Mouse (Mus musculus) retina, postnatal 1 day (tissue): ENCODE measurements around the gene Csk.
A peak's percentile ranks its signal among the peaks of the same experiment; 100 is the strongest.

Experiments
- DNase-seq: peaks from one replicate; pipeline ENCODE4 v3.0.0-alpha.2; 2012

Csk gene

GRCm38 (mm10) chr9:57600620-57601352, 52.6 kb downstream of the Csk start:
- peak; percentile 44 for DNase-seq

- peak; percentile 92 for DNase-seq
These were observed 54.4 kb downstream of the Csk start for GRCm38 (mm10) chr9:57598851-57599563.

DNA sequence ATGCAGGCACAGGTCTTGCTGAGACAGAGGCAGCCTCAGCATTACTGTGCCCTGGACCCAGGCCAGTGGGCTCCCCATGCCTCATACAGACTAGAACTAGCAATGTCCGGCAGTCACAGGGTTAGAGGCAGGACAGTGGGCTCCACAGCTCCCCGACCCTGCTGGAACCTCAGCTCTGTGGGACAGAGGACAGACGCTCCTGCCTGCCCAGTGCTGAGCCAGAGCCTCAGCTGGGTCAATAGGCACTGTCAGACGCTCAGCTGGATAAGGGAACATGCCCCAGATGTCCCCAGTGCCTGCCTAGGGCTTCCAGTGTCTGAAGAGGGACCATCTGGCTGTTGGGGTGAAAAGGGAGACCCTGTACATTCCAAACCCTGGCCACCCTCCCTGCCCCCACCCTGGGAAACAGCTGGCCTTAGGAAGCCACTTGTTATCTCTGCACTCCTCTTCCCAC, 55.5 kb downstream of the Csk start:
- peak; percentile 82 for DNase-seq

DNA sequence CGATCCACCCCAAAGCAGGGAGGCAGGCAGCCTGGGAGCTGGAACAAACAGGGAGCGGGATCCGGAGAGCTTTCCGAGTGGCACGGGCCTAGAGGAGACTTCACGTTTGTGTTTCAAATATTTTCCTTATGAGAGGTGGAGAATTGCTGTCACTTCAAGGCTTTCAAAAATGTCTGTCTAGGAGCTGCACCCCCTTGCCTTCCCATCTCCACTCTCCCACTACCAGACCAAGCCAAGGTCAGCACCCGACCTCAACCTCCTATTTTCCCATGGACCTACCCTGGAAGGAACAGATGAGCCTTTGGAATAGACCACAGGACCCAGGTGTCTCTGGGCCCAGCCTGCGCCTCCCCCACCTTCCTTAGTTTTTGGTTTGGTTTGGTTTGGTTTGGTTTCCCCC, 56.2 kb downstream of the Csk start:
- no peak for DNase-seq

DNA sequence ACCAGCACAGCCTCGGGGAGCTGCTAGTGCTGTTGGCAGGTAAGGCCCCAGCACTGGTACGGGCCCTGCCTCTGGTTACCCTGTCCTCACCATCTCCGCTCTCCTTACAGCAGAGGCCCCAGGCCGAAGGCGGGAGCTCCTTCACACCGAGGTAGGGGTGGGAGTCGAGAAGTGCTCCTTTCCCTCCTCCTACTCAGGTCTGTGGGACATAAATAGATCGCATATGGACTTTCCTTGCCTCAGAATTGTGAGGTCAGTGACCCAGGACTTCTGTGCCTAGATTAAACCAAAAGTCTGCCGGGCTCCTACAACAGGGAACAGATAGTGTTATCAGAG, 59.3 kb downstream of the Csk start:
- DNase-seq: no peak

DNA sequence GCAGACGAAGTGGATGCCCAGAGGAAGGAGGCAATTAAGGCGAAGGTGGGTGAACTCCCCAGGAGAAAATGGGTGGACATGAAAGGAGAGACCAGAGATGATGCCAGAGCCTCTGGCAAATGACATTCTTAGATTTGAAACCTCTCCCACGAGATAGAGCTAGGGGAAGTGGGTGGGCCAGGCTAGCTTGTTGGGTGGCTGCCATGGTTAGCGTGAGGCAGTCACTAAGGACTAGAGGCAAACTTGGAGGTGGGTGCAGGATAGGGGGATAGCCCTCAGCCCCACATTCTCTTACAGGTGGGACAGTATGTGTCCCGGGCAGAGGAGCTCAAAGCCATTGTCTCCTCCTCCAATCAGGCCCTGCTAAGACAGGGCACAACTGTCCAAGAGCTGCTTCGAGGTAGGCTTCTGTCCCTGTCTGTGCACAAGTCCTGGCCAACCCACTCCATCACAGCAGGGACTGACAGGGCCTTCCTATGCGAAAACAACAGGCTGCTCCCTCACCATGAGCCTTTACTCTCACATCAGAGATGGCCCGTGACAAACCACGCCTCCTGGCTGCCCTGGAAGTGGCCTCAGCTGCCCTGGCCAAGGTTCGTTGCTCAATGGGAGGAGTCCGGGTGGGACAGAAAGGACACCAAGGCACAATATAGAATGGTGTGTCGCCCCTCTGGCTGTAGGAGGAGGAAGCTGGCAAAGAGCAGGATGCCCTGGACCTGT, 59.8 kb downstream of the Csk start:
- DNase-seq: no peak

DNA sequence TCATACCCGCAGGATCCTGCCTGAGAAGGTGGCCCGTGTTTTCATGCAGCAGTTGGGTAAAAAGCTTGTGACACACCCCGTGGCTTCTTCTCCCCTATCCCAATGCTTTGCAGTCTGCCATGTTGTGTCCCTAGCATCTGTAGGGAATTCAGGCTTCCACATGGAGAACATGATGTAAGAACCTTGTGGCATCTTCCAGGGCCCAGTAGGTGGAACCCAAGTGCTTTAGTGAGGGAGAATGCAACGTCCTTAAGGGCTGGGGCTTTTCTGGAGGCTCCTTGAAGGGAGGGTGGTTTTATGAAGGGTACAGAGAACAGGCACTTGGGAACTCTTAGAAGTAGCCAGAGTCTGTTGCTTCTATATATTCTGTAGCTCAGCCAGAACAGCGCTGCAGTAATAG, 62.7 kb downstream of the Csk start:
- DNase-seq: peak; percentile 66

- DNase-seq: peak; percentile 87
These were observed 64.0 kb downstream of the Csk start, which contains the start of gene Ulk3 for GRCm38 (mm10) chr9:57589224-57590126. Gene Ulk3, plus strand, starts transcription at chr9:57589452.

DNA sequence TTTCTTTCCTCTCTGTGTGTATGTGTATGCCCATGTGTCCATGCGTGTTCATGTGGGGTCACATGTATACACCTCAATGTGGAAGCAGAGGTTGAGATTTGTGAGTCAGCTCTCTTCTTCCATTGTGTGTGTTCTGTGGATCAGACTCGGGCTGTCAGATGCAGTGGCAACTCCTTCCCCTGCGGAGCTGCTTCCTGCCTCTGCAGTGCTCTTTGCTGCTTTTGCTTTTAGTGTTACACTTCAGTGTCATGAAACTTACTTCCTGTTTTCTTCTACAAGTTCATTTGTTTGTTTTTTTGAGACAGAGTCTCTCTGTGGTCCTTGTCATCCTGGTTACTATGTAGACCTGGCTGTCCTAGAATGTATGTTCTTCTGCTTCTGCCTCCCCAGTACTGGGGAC, 68.4 kb downstream of the Csk start:
- no peak for DNase-seq

- no peak for DNase-seq
These were observed 76.1 kb downstream of the Csk start for GRCm38 (mm10) chr9:57577144-57577849.
